Mouse (Mus musculus) CH12.LX (cell line): ENCODE results near the gene Olfr691. TPM values are rescaled to one million over a fixed set of nuclear protein-coding genes. Genes with fewer than 3 reads are reported as not detected.

Experiments used
- DNase-seq: peaks from one replicate; pipeline ENCODE4 v3.0.0-alpha.2; 2013; ENCODE audit errors: extremely low read depth
- H3K27ac ChIP-seq: 2 replicates; pipeline ENCODE4 v1.5.1; 2012; ENCODE audit warnings: low read depth, mild to moderate bottlenecking, control low read depth, moderate library complexity; ENCODE audit not compliant: insufficient read depth
- H3K27me3 ChIP-seq: replicated peaks from 2 replicates; pipeline ENCODE3; 2012; ENCODE audit warnings: inconsistent platforms
- H3K36me3 ChIP-seq, 2 experiments: replicated peaks in 1 of 2; 2 replicates each; pipeline versions ENCODE3 to v1.6.1; 2012; ENCODE audit warnings: inconsistent platforms in 1 of 2, low read length in 1 of 2, mild to moderate bottlenecking in 1 of 2, mixed read lengths in 1 of 2, moderate library complexity in 1 of 2; ENCODE audit not compliant: control insufficient read depth in 1 of 2, insufficient read depth in 1 of 2
- H3K4me1 ChIP-seq, 2 experiments: 2 replicates each; pipeline ENCODE4 v1.6.1; 2012; ENCODE audit warnings: inconsistent platforms in 1 of 2, moderate library complexity in 1 of 2; ENCODE audit not compliant: insufficient read depth in 2 of 2, control insufficient read depth in 1 of 2
- H3K4me2 ChIP-seq: 2 replicates; pipeline ENCODE4 v1.6.1; 2012; ENCODE audit warnings: low read depth, mild to moderate bottlenecking, control low read depth; ENCODE audit not compliant: poor library complexity, insufficient read depth, severe bottlenecking
- H3K4me3 ChIP-seq, 3 experiments: fragments of 150-350 bp in 1 of 3; sonication (generic) in 1 of 3; replicated peaks in 1 of 3; 2 replicates each; pipeline versions ENCODE3 to v1.5.1; 2011 to 2012; ENCODE audit warnings: low read depth in 2 of 3, low read length in 2 of 3, mild to moderate bottlenecking in 2 of 3, moderate library complexity in 2 of 3, control low read depth in 1 of 3, improper control_type of control experiment in 1 of 3, inconsistent platforms in 1 of 3, mixed read lengths in 1 of 3; ENCODE audit not compliant: poor library complexity in 1 of 3
- H3K79me2 ChIP-seq: replicated peaks from 2 replicates; pipeline ENCODE4 v1.6.1; 2012; ENCODE audit warnings: mild to moderate bottlenecking, moderate library complexity; ENCODE audit not compliant: control insufficient read depth, poor library complexity, insufficient read depth, severe bottlenecking; ENCODE audit errors: extremely low read depth
- H3K9ac ChIP-seq: 2 replicates; pipeline ENCODE4 v1.6.1; 2012; ENCODE audit warnings: low read depth, mild to moderate bottlenecking, control low read depth, moderate library complexity; ENCODE audit not compliant: insufficient read depth
- H3K9me3 ChIP-seq: replicated peaks from 2 replicates; pipeline ENCODE3; 2012; ENCODE audit warnings: low read length, inconsistent platforms, mixed read lengths
- GABPA ChIP-seq: IDR thresholded peaks from 2 replicates; pipeline ENCODE4 v1.6.1; 2012; ENCODE audit warnings: low read depth, low read length, improper control_type of control experiment, inconsistent platforms; ENCODE audit not compliant: insufficient replicate concordance
- MAZ ChIP-seq: IDR thresholded peaks from 2 replicates; pipeline ENCODE4 v1.6.1; 2012; ENCODE audit warnings: low read depth, mild to moderate bottlenecking, inconsistent platforms, low read length, improper control_type of control experiment, moderate library complexity
- POLR2A ChIP-seq: IDR thresholded peaks from 2 replicates; pipeline ENCODE4 v1.6.1; 2011; ENCODE audit warnings: low read depth, mild to moderate bottlenecking, improper control_type of control experiment, low read length
- RCOR1 ChIP-seq: conservative IDR thresholded peaks from 2 replicates; pipeline ENCODE4 v1.6.1; 2012; ENCODE audit warnings: low read depth, mild to moderate bottlenecking, inconsistent platforms, low read length, improper control_type of control experiment
- TBP ChIP-seq: conservative IDR thresholded peaks from 2 replicates; pipeline ENCODE4 v1.6.1; 2011; ENCODE audit warnings: low read depth, low read length, improper control_type of control experiment
- UBTF ChIP-seq: IDR thresholded peaks from 2 replicates; pipeline ENCODE4 v1.6.1; 2012; ENCODE audit warnings: low read depth, mild to moderate bottlenecking, inconsistent platforms, low read length, improper control_type of control experiment, moderate library complexity
- dilution Hi-C: fragments of 300-500 bp; cut with MboI; formaldehyde crosslinking; loops from 2 replicates; pipeline ENCODE4 v1.14.3; 2020; ENCODE audit warnings: low sequenced_read_pairs; ENCODE audit not compliant: extremely low pct_unique_long_range_greater_than_20kb, extremely low pct_ligation_motif_present
- in situ Hi-C: fragments of 300-500 bp; cut with MboI; formaldehyde crosslinking; loops from 3 replicates; pipeline ENCODE4 v1.14.3; 2019; ENCODE audit warnings: low sequenced_read_pairs, low pct_ligation_motif_present, low pct_unique_long_range_greater_than_20kb, mixed read lengths
- polyA plus RNA-seq: library from polyadenylated mRNA; unstranded; fragments of >175 nt; gene quantifications from 2 replicates; pipeline ENCODE4 v1.2.1, GENCODE M21; 2012; ENCODE audit warnings: low read depth; ENCODE audit not compliant: insufficient read length
- total RNA-seq, 2 experiments: library from RNA; depleted of rRNA; stranded (reverse); fragments of 300-350 nt in 1 of 2; fragments of >200 nt in 1 of 2; gene quantifications; 2 replicates each; pipeline ENCODE4 v1.2.3; 2012 to 2014

The Olfr691 gene
- total and polyA plus RNA-seq, 3 experiments, result not detected

DNA sequence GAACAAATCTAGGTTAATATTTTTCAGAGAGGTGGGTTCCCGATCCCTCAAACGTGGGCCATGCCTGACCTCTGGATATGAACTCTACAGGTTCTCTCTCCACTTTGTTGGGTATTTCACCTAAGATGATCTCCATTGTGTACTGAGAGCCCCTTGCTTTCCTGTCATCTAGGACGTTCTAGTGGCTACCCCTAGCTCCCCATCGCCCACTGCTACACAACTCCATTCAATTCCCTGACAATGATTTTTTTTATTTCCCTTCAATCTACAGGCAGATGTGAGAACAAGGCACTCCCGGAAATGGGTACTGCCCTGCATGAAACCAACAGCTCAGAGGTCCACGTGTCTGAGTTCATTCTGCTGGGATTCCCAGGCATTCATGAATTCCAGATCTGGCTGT lies 54.3 kb downstream of the Olfr691 start, which contains the start of gene Olfr688:
Olfr688 (plus strand) TSS at position 301 of the 400 bp plus-strand sequence.
- no peak within 1 kb of the TSS for H3K9ac ChIP-seq
- no peak within 1 kb of the TSS for H3K4me2 ChIP-seq
- H3K9me3 ChIP-seq, result no peaks in the 10 kb centered on the region
- no peak within 1 kb of the TSS for H3K27ac ChIP-seq
- H3K4me1 ChIP-seq, result no peaks in the 10 kb centered on the region
- no peaks in the 10 kb centered on the region for H3K79me2 ChIP-seq
- no peaks in the 10 kb centered on the region for H3K27me3 ChIP-seq
- DNase-seq, result no peak
- no peaks in the 10 kb centered on the region for H3K36me3 ChIP-seq
- in situ Hi-C loops (no loop called here), dilution Hi-C loops (no loop called here)
- H3K4me3 ChIP-seq, result no peak within 1 kb of the TSS
- no peak for TF ChIP-seq TBP
- TF ChIP-seq UBTF, result no peak
- TF ChIP-seq POLR2A, result no peak
- TF ChIP-seq RCOR1, result no peak
- TF ChIP-seq GABPA, result no peak
- no peak for TF ChIP-seq MAZ

Other genes starting within 250 kb of the Olfr691 start
- gene Olfr680-ps1, start 249.5 kb downstream of the Olfr691 start, total RNA-seq (2012; rRNA removed), result not detected in 2 replicates
- gene Olfr680-ps1, start 249.5 kb downstream of the Olfr691 start, total RNA-seq (2014; rRNA removed), result not detected in 2 replicates
- not detected in 2 replicates for gene Olfr680-ps1, start 249.5 kb downstream of the Olfr691 start, polyA plus RNA-seq
- gene Olfr681, start 225.4 kb downstream of the Olfr691 start, total RNA-seq (2012; rRNA removed), result not detected in 2 replicates
- gene Olfr681, start 225.4 kb downstream of the Olfr691 start, total RNA-seq (2014; rRNA removed), result not detected in 2 replicates
- not detected in 2 replicates for gene Olfr681, start 225.4 kb downstream of the Olfr691 start, polyA plus RNA-seq
- not detected in 2 replicates for gene Olfr683, start 195.3 kb downstream of the Olfr691 start, total RNA-seq (2012; rRNA removed)
- gene Olfr683, start 195.3 kb downstream of the Olfr691 start, total RNA-seq (2014; rRNA removed), result not detected in 2 replicates
- gene Olfr683, start 195.3 kb downstream of the Olfr691 start, polyA plus RNA-seq, result not detected in 2 replicates
- gene Olfr684, start 178.6 kb downstream of the Olfr691 start, total RNA-seq (2012; rRNA removed), result not detected in 2 replicates
- not detected in 2 replicates for gene Olfr684, start 178.6 kb downstream of the Olfr691 start, total RNA-seq (2014; rRNA removed)
- gene Olfr684, start 178.6 kb downstream of the Olfr691 start, polyA plus RNA-seq, result not detected in 2 replicates
- not detected in 2 replicates for gene Olfr685, start 156.3 kb downstream of the Olfr691 start, total RNA-seq (2012; rRNA removed)
- gene Olfr685, start 156.3 kb downstream of the Olfr691 start, total RNA-seq (2014; rRNA removed), result not detected in 2 replicates
- gene Olfr685, start 156.3 kb downstream of the Olfr691 start, polyA plus RNA-seq, result not detected in 2 replicates
- not detected in 2 replicates for gene Olfr686, start 134.8 kb downstream of the Olfr691 start, total RNA-seq (2012; rRNA removed)
- gene Olfr686, start 134.8 kb downstream of the Olfr691 start, total RNA-seq (2014; rRNA removed), result not detected in 2 replicates
- gene Olfr686, start 134.8 kb downstream of the Olfr691 start, polyA plus RNA-seq, result not detected in 2 replicates
- not detected in 2 replicates for gene Olfr688, start 54.2 kb downstream of the Olfr691 start, total RNA-seq (2012; rRNA removed)
- not detected in 2 replicates for gene Olfr688, start 54.2 kb downstream of the Olfr691 start, total RNA-seq (2014; rRNA removed)
- gene Olfr688, start 54.2 kb downstream of the Olfr691 start, polyA plus RNA-seq, result not detected in 2 replicates
- gene Olfr689, start 31.1 kb downstream of the Olfr691 start, total RNA-seq (2012; rRNA removed), result not detected in 2 replicates
- gene Olfr689, start 31.1 kb downstream of the Olfr691 start, total RNA-seq (2014; rRNA removed), result not detected in 2 replicates
- not detected in 2 replicates for gene Olfr689, start 31.1 kb downstream of the Olfr691 start, polyA plus RNA-seq
- not detected in 2 replicates for gene Olfr690, start 8.2 kb downstream of the Olfr691 start, total RNA-seq (2012; rRNA removed)
- gene Olfr690, start 8.2 kb downstream of the Olfr691 start, total RNA-seq (2014; rRNA removed), result not detected in 2 replicates
- not detected in 2 replicates for gene Olfr690, start 8.2 kb downstream of the Olfr691 start, polyA plus RNA-seq
- not detected in 2 replicates for gene Olfr692, start 26.0 kb upstream of the Olfr691 start, total RNA-seq (2012; rRNA removed)
- not detected in 2 replicates for gene Olfr692, start 26.0 kb upstream of the Olfr691 start, total RNA-seq (2014; rRNA removed)
- not detected in 2 replicates for gene Olfr692, start 26.0 kb upstream of the Olfr691 start, polyA plus RNA-seq
- gene Gm5901, start 32.8 kb upstream of the Olfr691 start, total RNA-seq (2012; rRNA removed), result 0.30 TPM in 1 of 2 replicates, not detected in the other
- not detected in 2 replicates for gene Gm5901, start 32.8 kb upstream of the Olfr691 start, total RNA-seq (2014; rRNA removed)
- 0.44 TPM in 1 of 2 replicates, not detected in the other for gene Gm5901, start 32.8 kb upstream of the Olfr691 start, polyA plus RNA-seq
- 5.9 TPM in 2 replicates for gene Fam160a2, start 57.8 kb upstream of the Olfr691 start, total RNA-seq (2012; rRNA removed)
- 3.1 and 3.5 TPM in 2 replicates for gene Fam160a2, start 57.8 kb upstream of the Olfr691 start, total RNA-seq (2014; rRNA removed)
- 6.2 and 7.2 TPM in 2 replicates for gene Fam160a2, start 57.8 kb upstream of the Olfr691 start, polyA plus RNA-seq
- not detected in 2 replicates for gene Cnga4, start 62.3 kb upstream of the Olfr691 start, total RNA-seq (2012; rRNA removed)
- not detected in 2 replicates for gene Cnga4, start 62.3 kb upstream of the Olfr691 start, total RNA-seq (2014; rRNA removed)
- gene Cnga4, start 62.3 kb upstream of the Olfr691 start, polyA plus RNA-seq, result not detected in 2 replicates
- not detected in 2 replicates for gene Cckbr, start 83.5 kb upstream of the Olfr691 start, total RNA-seq (2012; rRNA removed)
- gene Cckbr, start 83.5 kb upstream of the Olfr691 start, total RNA-seq (2014; rRNA removed), result not detected in 2 replicates
- gene Cckbr, start 83.5 kb upstream of the Olfr691 start, polyA plus RNA-seq, result not detected in 2 replicates
- gene Cavin3, start 140.0 kb upstream of the Olfr691 start, total RNA-seq (2012; rRNA removed), result not detected in 2 replicates
- gene Cavin3, start 140.0 kb upstream of the Olfr691 start, total RNA-seq (2014; rRNA removed), result not detected in 2 replicates
- not detected in 2 replicates for gene Cavin3, start 140.0 kb upstream of the Olfr691 start, polyA plus RNA-seq
- gene Smpd1, start 212.1 kb upstream of the Olfr691 start, total RNA-seq (2012; rRNA removed), result 19.3 and 22.5 TPM in 2 replicates
- 13.7 and 16.9 TPM in 2 replicates for gene Smpd1, start 212.1 kb upstream of the Olfr691 start, total RNA-seq (2014; rRNA removed)
- 13.7 and 17.9 TPM in 2 replicates for gene Smpd1, start 212.1 kb upstream of the Olfr691 start, polyA plus RNA-seq
- 1.8 and 3.2 TPM in 2 replicates for gene Apbb1, start 239.4 kb upstream of the Olfr691 start, total RNA-seq (2012; rRNA removed)
- gene Apbb1, start 239.4 kb upstream of the Olfr691 start, total RNA-seq (2014; rRNA removed), result 1.2 and 3.3 TPM in 2 replicates
- gene Apbb1, start 239.4 kb upstream of the Olfr691 start, polyA plus RNA-seq, result 1.1 and 2.1 TPM in 2 replicates